In genomic region chr14:68762916-68763315, GRCm38 (mm10) we compare ENCODE assay signal across 18 mouse cellular contexts.
DNase-seq lines count a peak whose midpoint lies in the region; ATAC-seq and TF ChIP-seq lines count a peak whose summit lies in the region.
"Had no signal": no experiment of that assay in that cellular context is flagged by ENCODE, and none has a peak within 500 bp of the region (broad histone marks: within the 10 kb centered on the region; RNA-seq: fewer than 3 reads in every experiment).

No protein-coding gene starts in this region.

- H3K9me3 ChIP-seq in lung, postnatal 0 days (ENCODE audit: low read length): no peaks in the 10 kb centered on the region
- H3K9me3 ChIP-seq: embryonic facial prominence, embryonic 10.5 days; limb, embryonic 12.5 days; liver, embryonic 15.5 days; neural tube, embryonic 12.5 days had no signal

- no peaks in the 10 kb centered on the region for H3K36me3 ChIP-seq in lung, postnatal 0 days (ENCODE audit: insufficient read depth, low read length)
- H3K36me3 ChIP-seq: embryonic facial prominence, embryonic 10.5 days; limb, embryonic 12.5 days; liver, embryonic 15.5 days; neural tube, embryonic 12.5 days had no signal

- TF ChIP-seq CTCF in lung, postnatal 0 days (IDR thresholded peaks at IDR 0.05): no peak
- no peak for TF ChIP-seq CTCF in cerebellum, adult 2 months (IDR thresholded peaks at IDR 0.05; ENCODE audit: borderline replicate concordance, insufficient read depth, low read depth, low read length)

- no peak overlapping the region for H3K4me2 ChIP-seq in lung, postnatal 0 days (replicated peaks; ENCODE audit: low read depth, low read length)
- H3K4me2 ChIP-seq: limb, embryonic 12.5 days; liver, embryonic 15.5 days; neural tube, embryonic 12.5 days had no signal

- no peak overlapping the region for H3K9ac ChIP-seq in lung, postnatal 0 days (replicated peaks; ENCODE audit: low read depth)
- H3K9ac ChIP-seq: limb, embryonic 12.5 days; liver, embryonic 15.5 days; neural tube, embryonic 12.5 days had no signal

- H3K27me3 ChIP-seq in lung, postnatal 0 days (replicated peaks; ENCODE audit: insufficient read depth, low read length): no peaks in the 10 kb centered on the region
- no peaks in the 10 kb centered on the region for H3K27me3 ChIP-seq in cerebellum, adult 2 months (ENCODE audit: control insufficient read depth, insufficient read depth, low read length)
- H3K27me3 ChIP-seq: limb, embryonic 12.5 days; liver, embryonic 15.5 days; megakaryocyte, embryonic 14.5 days; neural tube, embryonic 12.5 days had no signal

- no peak overlapping the region for H3K27ac ChIP-seq in lung, postnatal 0 days (ENCODE audit: low read length)
- no peak overlapping the region for H3K27ac ChIP-seq in cerebellum, adult 2 months (ENCODE audit: insufficient read depth, low read length)
- H3K27ac ChIP-seq: embryonic facial prominence, embryonic 10.5 days; limb, embryonic 12.5 days; liver, embryonic 15.5 days; neural tube, embryonic 12.5 days had no signal

- WGBS in lung, postnatal 0 days: 67% methylated on average over 3 of the region's 3 CpGs
- 12% methylated on average over 3 of the region's 3 CpGs for WGBS in cerebellum, adult 2 months

- TF ChIP-seq POLR2A in cerebellum, adult 2 months (IDR thresholded peaks at IDR 0.05; ENCODE audit: borderline replicate concordance, insufficient read depth, low read length): no peak

- H3K4me1 ChIP-seq in lung, postnatal 0 days (ENCODE audit: insufficient read depth, low read depth, low read length): no peaks in the 10 kb centered on the region
- H3K4me1 ChIP-seq in cerebellum, adult 2 months (ENCODE audit: control insufficient read depth, insufficient read depth, low read length): peaks cover 3% of the 10 kb centered on the region; the same call in 1 of the 2 replicates
- H3K4me1 ChIP-seq: embryonic facial prominence, embryonic 10.5 days; limb, embryonic 12.5 days; liver, embryonic 15.5 days; megakaryocyte, embryonic 14.5 days; neural tube, embryonic 12.5 days had no signal

- TF ChIP-seq EP300 in lung, postnatal 0 days (IDR thresholded peaks at IDR 0.05): no peak

- peak; percentile 8 for DNase-seq in lung, postnatal 25 days (ENCODE audit: low spot score)
- DNase-seq in lung, postnatal 0 days (ENCODE audit: low spot score): no peak
- DNase-seq in cerebellum, adult 2 months: peak; percentile 81 to 95
- DNase-seq in heart, adult 8-10 months (ENCODE audit: low spot score): peak; percentile 83
- DNase-seq in frontal cortex, postnatal 25 days (ENCODE audit: low spot score in 2 of 2): no peak
- no peak for DNase-seq in kidney, postnatal 4 days
- no peak for DNase-seq in embryo, embryonic 10.5 days (ENCODE audit: low spot score)
- DNase-seq: adrenal gland, postnatal 14 days; gastrocnemius, postnatal 36 days; right cerebral cortex, postnatal 25 days had no signal

- H3K4me3 ChIP-seq in lung, postnatal 0 days (ENCODE audit: low read depth, low read length): no peak overlapping the region
- H3K4me3 ChIP-seq in cerebellum, adult 2 months (replicated peaks; ENCODE audit: insufficient read depth, low read depth, low read length): no peak overlapping the region
- H3K4me3 ChIP-seq: embryonic facial prominence, embryonic 10.5 days; erythroblast, embryonic 14.5 days; limb, embryonic 12.5 days; liver, embryonic 15.5 days; megakaryocyte, embryonic 14.5 days; neural tube, embryonic 12.5 days had no signal

- ATAC-seq in lung, postnatal 0 days: no peak
- ATAC-seq: CD4-positive, CD25-positive, alpha-beta regulatory T cell, adult 4 months; inflammation-experienced regulatory T-cells, adult 6 months had no signal

Comparison
In these comparisons a context has a peak if more than half of its experiments do, and no peak if none do; other contexts are left out.
1. DNase-seq: peak in lung, postnatal 25 days (single experiment), cerebellum, adult 2 months (2 of 2) and heart, adult 8-10 months (single experiment); none in lung, postnatal 0 days (single experiment), frontal cortex, postnatal 25 days (0 of 2), kidney, postnatal 4 days (0 of 2) and embryo, embryonic 10.5 days (single experiment).